Mouse (Mus musculus) retina, postnatal 7 days (tissue): ENCODE measurements at regions not wholly inside any gene's neighbourhood (a gene's known extent, or its start where the extent isn't known, plus 50 kb on each side); places are given as distances from the start of the nearest gene placed in this dataset.

Experiments used
- DNase-seq: peaks from one replicate; pipeline ENCODE4 v3.0.0-alpha.2; 2012; ENCODE audit warnings: low read depth, low spot score

GRCm38 (mm10) chr1:42755958-42756357, 60.4 kb downstream of the Pou3f3 start:
- no peak for DNase-seq

DNA sequence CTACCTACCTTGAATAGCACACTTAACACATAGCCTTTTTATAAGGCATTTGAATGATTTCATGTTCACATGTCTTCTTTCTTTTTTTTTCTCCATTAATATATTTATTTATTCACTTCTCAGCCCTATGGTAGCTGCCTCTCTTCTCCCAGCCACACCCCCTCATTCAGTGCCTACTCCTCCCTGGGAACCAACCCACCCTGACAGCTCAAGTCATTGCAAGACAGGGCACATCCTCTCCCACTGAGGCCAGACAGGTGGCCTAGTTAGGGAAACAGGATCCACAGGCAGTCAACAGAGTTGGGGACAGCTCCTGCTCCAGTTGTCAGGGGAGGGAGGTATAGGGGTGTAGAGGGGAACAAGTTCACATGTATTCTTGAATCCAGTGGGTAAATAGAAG, 60.9 kb downstream of the Pou3f3 start:
- no peak for DNase-seq

GRCm38 (mm10) chr1:42763447-42763846, 67.9 kb downstream of the Pou3f3 start:
- no peak for DNase-seq

GRCm38 (mm10) chr1:42764048-42764447, 68.5 kb downstream of the Pou3f3 start:
- no peak for DNase-seq

- no peak for DNase-seq
These were observed 74.5 kb downstream of the Pou3f3 start for GRCm38 (mm10) chr1:42770085-42770484.

GRCm38 (mm10) chr1:42772000-42772399, 76.4 kb downstream of the Pou3f3 start:
- DNase-seq = no peak

DNA sequence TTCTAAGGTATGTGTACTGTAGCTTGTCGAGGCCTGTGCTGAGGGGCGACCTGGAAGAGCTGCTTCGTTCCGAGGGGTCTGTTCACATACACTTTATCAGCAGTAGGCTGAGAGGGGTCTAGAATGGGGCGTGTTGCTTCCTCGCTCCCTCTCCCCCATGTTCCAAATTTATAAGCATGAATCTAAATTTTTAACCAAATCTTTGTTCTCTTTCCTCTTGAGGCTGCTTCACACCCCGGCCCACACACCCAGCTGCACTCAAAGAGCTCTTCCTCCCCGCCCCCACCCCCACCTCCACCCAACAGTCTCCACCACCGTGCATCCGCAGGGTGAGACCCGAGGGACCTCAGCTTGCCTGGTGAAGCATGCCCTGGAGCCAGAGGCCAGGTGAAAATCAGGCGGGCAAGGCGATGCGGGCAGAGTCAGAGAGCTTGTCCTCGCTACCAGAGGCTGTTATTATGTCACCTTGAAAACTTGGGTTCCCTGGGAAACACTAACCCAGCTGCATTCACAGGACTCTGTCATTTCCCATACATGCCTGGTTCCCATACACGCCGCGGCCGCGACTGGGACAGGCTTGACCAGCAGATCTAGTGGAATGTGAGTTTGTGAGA, 77.1 kb upstream of the Mrps9 start:
- DNase-seq = no peak

- no peak for DNase-seq
These were observed 75.8 kb upstream of the Mrps9 start for GRCm38 (mm10) chr1:42774971-42775892.

GRCm38 (mm10) chr1:42775893-42776287, 75.1 kb upstream of the Mrps9 start:
- DNase-seq = no peak

DNA sequence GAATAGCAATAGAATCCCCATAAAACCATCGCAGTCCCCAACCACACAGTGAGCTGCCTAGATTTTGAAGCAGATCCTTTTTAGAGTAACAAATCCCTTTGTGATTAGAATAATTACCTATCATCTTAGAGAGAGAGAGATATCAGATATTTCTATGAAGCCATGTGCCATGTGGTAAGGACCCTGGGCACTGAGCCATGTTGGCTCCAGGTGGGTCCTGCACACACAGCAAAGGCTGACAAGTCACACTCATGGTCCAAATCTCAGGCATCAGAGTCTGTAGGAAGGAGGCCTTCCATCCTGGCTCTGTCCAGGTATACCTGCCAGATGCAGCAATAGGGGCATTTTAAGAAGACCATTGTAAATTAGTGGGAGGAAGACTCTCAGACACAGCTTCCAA, 73.6 kb upstream of the Mrps9 start:
- DNase-seq = no peak

DNA sequence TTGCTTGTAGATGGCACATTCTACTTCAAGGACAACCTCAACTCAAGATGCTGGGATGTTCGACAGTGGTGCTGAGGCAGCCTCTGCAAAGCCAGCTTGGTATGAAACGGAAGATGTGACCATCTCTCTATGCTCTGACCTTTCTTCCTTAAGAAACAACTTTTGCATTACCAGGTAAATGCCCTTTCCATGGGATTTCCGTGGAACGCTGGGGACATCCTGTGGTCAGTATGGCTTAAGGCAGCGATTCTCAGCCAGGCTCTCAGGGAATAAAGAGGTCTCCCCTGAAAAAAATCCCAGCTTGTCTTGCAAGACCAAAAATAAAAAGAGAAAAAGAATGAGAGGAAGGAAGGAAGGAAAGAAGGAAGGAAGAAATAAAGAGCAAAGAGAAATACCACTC, 71.3 kb upstream of the Mrps9 start:
- DNase-seq = peak; percentile 11

DNA sequence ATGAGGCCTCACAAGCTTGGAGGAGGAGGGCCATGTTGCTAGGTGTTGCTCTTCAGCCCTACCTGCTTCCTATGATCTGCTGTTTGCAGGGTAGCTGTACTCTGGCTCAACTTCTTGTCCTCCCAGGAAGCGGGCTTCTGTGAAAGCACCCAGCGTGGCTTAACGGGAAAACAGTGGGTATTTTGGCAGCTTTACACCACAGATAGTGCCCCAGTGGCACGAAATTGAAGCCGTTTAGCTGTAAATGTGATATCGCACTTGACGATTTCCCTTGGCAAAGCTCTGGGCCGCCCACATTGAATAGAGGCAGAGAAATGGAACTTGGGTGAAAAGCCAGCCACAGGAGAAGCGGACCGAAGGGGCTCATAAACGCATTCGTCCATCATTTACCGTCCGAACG, 70.8 kb upstream of the Mrps9 start:
- DNase-seq = no peak

DNA sequence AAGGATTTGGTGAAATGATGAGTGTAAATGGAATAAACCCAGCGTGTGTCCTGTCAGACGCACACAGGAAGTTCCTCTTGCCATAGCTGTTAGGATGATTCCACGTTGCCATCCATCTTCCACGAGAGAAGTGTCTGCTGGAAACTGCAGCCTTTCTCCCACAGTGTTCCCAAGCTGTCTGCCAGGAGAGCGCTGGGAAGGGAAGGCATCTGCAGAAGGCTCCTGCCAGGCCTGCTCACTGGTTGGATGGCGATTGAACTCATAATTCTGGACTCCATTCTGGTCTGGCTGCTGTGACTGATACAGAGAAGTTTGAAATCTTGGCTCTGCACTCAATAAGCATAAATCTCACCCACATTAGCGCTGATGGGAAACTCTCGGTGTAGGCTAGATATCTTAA, 69.5 kb upstream of the Mrps9 start:
- no peak for DNase-seq

- DNase-seq = peak; percentile 8
These were observed 67.9 kb upstream of the Mrps9 start for GRCm38 (mm10) chr1:42783072-42783672.

DNA sequence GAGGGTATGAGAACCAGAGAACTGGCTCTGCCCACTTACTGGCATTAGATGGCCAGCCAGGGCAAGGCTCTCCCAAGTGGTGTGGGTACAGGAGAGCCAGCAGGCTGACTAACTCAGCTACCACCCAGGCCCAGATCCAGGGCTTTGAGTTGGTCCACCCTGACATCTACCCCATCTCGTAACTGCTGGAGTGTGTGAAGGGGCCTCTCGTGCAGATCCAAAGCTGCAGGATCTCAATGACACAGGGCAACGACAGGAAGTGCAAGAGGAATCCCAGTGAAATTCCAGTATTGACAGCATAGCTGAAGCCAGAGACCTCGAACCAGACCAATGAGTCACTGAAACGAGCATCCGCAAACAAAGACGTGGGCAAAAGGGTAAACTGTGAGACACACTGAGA, 63.8 kb upstream of the Mrps9 start:
- no peak for DNase-seq

GRCm38 (mm10) chr1:42788413-42788812, 62.6 kb upstream of the Mrps9 start:
- DNase-seq = no peak
